25 mouse cellular contexts compared by ENCODE assay signal in the genomic region with DNA sequence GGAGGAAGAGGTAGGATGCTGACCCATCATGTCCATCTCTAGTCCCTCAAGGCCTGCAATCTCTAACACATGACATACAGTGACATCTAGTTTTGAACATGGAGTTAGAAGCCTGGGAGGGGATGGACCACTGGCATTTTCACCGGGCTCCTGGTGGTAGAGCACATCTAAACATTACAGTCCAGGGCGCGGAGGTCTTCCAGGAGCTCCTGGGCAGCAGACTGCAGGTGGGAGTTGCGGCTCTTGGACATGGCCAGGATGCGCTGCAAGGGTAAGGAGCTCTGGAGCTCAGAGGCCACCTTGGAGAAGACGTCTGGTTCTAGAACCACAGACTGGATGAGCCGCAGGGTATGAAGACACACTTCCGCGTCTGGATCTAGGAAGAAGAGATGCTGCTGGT.
"Had no signal": no experiment of that assay in that cellular context is flagged by ENCODE, and none has a peak within 500 bp of the region (broad histone marks: within the 10 kb centered on the region; RNA-seq: fewer than 3 reads in every experiment).

No protein-coding gene starts in this region.

- H3K27ac ChIP-seq: gastrocnemius, adult 2 months; hindbrain, embryonic 10.5 days; hindbrain, embryonic 12.5 days; hindbrain, embryonic 14.5 days; intestine, embryonic 15.5 days; kidney, postnatal 0 days; layer of hippocampus, adult 2 months; left cerebral cortex, adult 2 months; limb, embryonic 10.5 days; limb, embryonic 12.5 days; liver, embryonic 13.5 days; liver, embryonic 15.5 days had no signal

- H3K9ac ChIP-seq: hindbrain, embryonic 12.5 days; hindbrain, embryonic 14.5 days; intestine, embryonic 15.5 days; limb, embryonic 12.5 days; liver, embryonic 13.5 days; liver, embryonic 15.5 days had no signal

- H3K36me3 ChIP-seq: hindbrain, embryonic 10.5 days; hindbrain, embryonic 12.5 days; intestine, embryonic 15.5 days; limb, embryonic 10.5 days; limb, embryonic 12.5 days; liver, embryonic 13.5 days; liver, embryonic 15.5 days had no signal

- DNase-seq: gastrocnemius, adult 2 months; gastrocnemius, postnatal 10 days; gastrocnemius, postnatal 25 days; heart, postnatal 10 days; heart, postnatal 4 days; kidney, adult 18-20 months; kidney, adult 8-10 months; kidney, postnatal 4 days; liver; liver, embryonic 13.5 days had no signal

- H3K4me1 ChIP-seq: hindbrain, embryonic 10.5 days; hindbrain, embryonic 12.5 days; limb, embryonic 12.5 days; liver, embryonic 13.5 days; liver, embryonic 15.5 days had no signal

- H3K9me3 ChIP-seq: hindbrain, embryonic 10.5 days; hindbrain, embryonic 12.5 days; intestine, embryonic 15.5 days; limb, embryonic 10.5 days; limb, embryonic 12.5 days; liver, embryonic 13.5 days; liver, embryonic 15.5 days had no signal

- H3K4me2 ChIP-seq: heart, embryonic 11.5 days; hindbrain, embryonic 12.5 days; hindbrain, embryonic 14.5 days; intestine, embryonic 15.5 days; limb, embryonic 12.5 days; liver, embryonic 11.5 days; liver, embryonic 13.5 days; liver, embryonic 15.5 days had no signal

- H3K27me3 ChIP-seq: hindbrain, embryonic 12.5 days; intestine, embryonic 15.5 days; limb, embryonic 12.5 days; liver, embryonic 13.5 days; liver, embryonic 15.5 days had no signal

- H3K4me3 ChIP-seq: gastrocnemius, adult 2 months; hindbrain, embryonic 10.5 days; hindbrain, embryonic 12.5 days; intestine, embryonic 15.5 days; layer of hippocampus, adult 2 months; left cerebral cortex, adult 2 months; limb, embryonic 10.5 days; limb, embryonic 12.5 days; liver, embryonic 13.5 days; liver, embryonic 15.5 days had no signal

- ATAC-seq: hindbrain, embryonic 16.5 days; inflammation-experienced regulatory T-cells, adult 6 months; intestine, embryonic 15.5 days; intestine, postnatal 0 days had no signal
